Mouse (Mus musculus) E14TG2a.4 (cell line): ENCODE results near the gene Dtx2.

ENCODE experiments used
- CTCF ChIP-seq: conservative IDR thresholded peaks from 2 replicates; pipeline ENCODE4 v1.5.1; 2014; ENCODE audit warnings: low read length
- NANOG ChIP-seq: IDR thresholded peaks from 2 replicates; pipeline ENCODE4 v1.6.1; 2014; ENCODE audit warnings: borderline replicate concordance, low read length, mixed read lengths
- POU5F1 ChIP-seq: IDR thresholded peaks from 2 replicates; pipeline ENCODE4 v1.6.1; 2014; ENCODE audit warnings: low read length, borderline replicate concordance

GRCm38 (mm10) chr5:136002751-136003151 is 8.2 kb downstream of the Dtx2 start:
- TF ChIP-seq CTCF (no peak), POU5F1 (no peak), NANOG (no peak)
